Mouse (Mus musculus) B cell, adult (primary cell): Measurements from ENCODE around the gene Amy2a1. TPM values are rescaled to one million over a fixed set of nuclear protein-coding genes. Genes with fewer than 3 reads are reported as not detected.

Experiments used
- total RNA-seq: library from RNA; stranded (reverse); gene quantifications from 4 replicates; pipeline ENCODE4 v1.2.4, GENCODE M21; 2023; ENCODE audit not compliant: inconsistent age

Amy2a1 gene
- 0.67 to 0.90 TPM in 2 of 4 replicates, not detected in the others for total RNA-seq

DNA sequence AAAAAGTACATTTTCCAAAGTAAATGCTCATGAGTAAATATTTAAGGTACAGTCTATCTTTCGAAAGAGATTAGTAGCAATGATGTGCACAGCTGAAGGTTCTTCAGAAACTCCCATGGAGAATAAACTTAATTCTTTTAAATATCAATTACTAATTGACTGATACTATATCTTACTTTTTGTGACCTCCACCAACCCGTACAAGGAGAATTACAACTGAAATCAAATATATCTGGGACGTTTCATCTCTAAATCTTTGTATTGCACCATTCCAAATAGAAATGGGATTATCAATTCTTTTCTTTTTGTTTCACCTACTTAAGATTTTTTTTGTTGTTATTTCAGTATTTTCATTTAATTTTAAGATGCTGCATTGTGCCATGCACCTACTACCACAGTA is at the start of gene Amy2a1:
Amy2a1 (minus strand) TSS at position 101 of the 400 bp plus-strand sequence.

Other genes starting within 250 kb of the Amy2a1 start
- not detected in 4 replicates for gene Amy2a4, start 241.0 kb downstream of the Amy2a1 start, total RNA-seq
- not detected in 4 replicates for gene Amy2a3, start 208.4 kb downstream of the Amy2a1 start, total RNA-seq
- not detected in 4 replicates for gene Amy2a2, start 175.8 kb downstream of the Amy2a1 start, total RNA-seq
- 1.1 to 1.8 TPM (median 1.5 TPM) in 3 of 4 replicates, not detected in the other for gene Amy1, start 74.3 kb upstream of the Amy2a1 start, total RNA-seq
- gene Rnpc3, start 97.7 kb upstream of the Amy2a1 start, total RNA-seq, result 63.5 to 77.8 TPM (median 68.8 TPM) in 4 replicates